Mouse (Mus musculus): ENCODE measurements at regions not wholly inside any gene's neighbourhood (a gene's known extent, or its start where the extent isn't known, plus 50 kb on each side); places are given as distances from the start of the nearest gene placed in this dataset.

- intact Hi-C loops (cut with DNase I): no loop called here
- no peak for DNase-seq
Measured at GRCm38 (mm10) chr9:31602707-31603106, 138.4 kb upstream of the Tmem45b start.

- intact Hi-C loops (cut with DNase I): no loop called here
- DNase-seq: peak in 1 of 2 experiments; percentile 25
Measured at GRCm38 (mm10) chr9:31595096-31595495, 130.8 kb upstream of the Tmem45b start.

- intact Hi-C loops (cut with DNase I): no loop called here
- DNase-seq: no peak
Measured at GRCm38 (mm10) chr9:31587671-31588070, 123.4 kb upstream of the Tmem45b start.

GRCm38 (mm10) chr9:31583983-31584382 is 119.7 kb upstream of the Tmem45b start:
- no peak for DNase-seq
- intact Hi-C loops (cut with DNase I): no loop called here

GRCm38 (mm10) chr9:31582947-31583346 is 118.7 kb upstream of the Tmem45b start:
- DNase-seq: no peak
- intact Hi-C loops (cut with DNase I): no loop called here

GRCm38 (mm10) chr9:31578506-31579173 is 114.4 kb upstream of the Tmem45b start:
- intact Hi-C loops (cut with DNase I): loop anchor here (5.0 kb wide), 1 partner anchor 334 kb away; the partner anchor contains the start of gene Barx2

GRCm38 (mm10) chr9:31577066-31577465 is 112.8 kb upstream of the Tmem45b start:
- no peak for DNase-seq
- intact Hi-C loops (cut with DNase I): loop anchor here (5.0 kb wide), 1 partner anchor 335 kb away; the partner anchor contains the start of gene Barx2

More at GRCm38 (mm10) chr9:31578506-31579173, 114.4 kb upstream of the Tmem45b start:
- peak; percentile 22 to 54 for DNase-seq

GRCm38 (mm10) chr9:31567029-31567428 is 102.8 kb upstream of the Tmem45b start:
- intact Hi-C loops (cut with DNase I): no loop called here
- no peak for DNase-seq

GRCm38 (mm10) chr9:31566257-31567007 is 102.2 kb upstream of the Tmem45b start:
- DNase-seq: peak; percentile 33 to 46
- intact Hi-C loops (cut with DNase I): no loop called here

- intact Hi-C loops (cut with DNase I): loop anchor here (5.0 kb wide), 1 partner anchor 242 kb away; no protein-coding TSS in a partner anchor
Measured at GRCm38 (mm10) chr9:31564996-31565773, 100.9 kb upstream of the Tmem45b start.

GRCm38 (mm10) chr9:31563541-31563940 is 99.3 kb upstream of the Tmem45b start:
- no peak for DNase-seq
- intact Hi-C loops (cut with DNase I): loop anchor here (5.0 kb wide), 1 partner anchor 244 kb away; no protein-coding TSS in a partner anchor

More at GRCm38 (mm10) chr9:31564996-31565773, 100.9 kb upstream of the Tmem45b start:
- peak; percentile 58 for DNase-seq

GRCm38 (mm10) chr9:31560226-31560556 is 95.9 kb upstream of the Tmem45b start:
- intact Hi-C loops (cut with DNase I): loop anchor here (5.0 kb wide), 1 partner anchor 247 kb away; no protein-coding TSS in a partner anchor
- no peak for DNase-seq

- DNase-seq: peak; percentile 49 to 61
- intact Hi-C loops (cut with DNase I): loop anchor here (2.0 to 5.0 kb wide), 4 partner anchors 248 to 603 kb away; partner anchors contain the start of gene Barx2
Measured at GRCm38 (mm10) chr9:31559506-31560225, 95.4 kb upstream of the Tmem45b start.

- intact Hi-C loops (cut with DNase I): no loop called here
- no peak for DNase-seq
Measured at GRCm38 (mm10) chr9:31543691-31544052, 79.4 kb upstream of the Tmem45b start.

GRCm38 (mm10) chr9:31542909-31543690 is 78.8 kb upstream of the Tmem45b start:
- DNase-seq: peak; percentile 38 to 65
- intact Hi-C loops (cut with DNase I): no loop called here

- no peak for DNase-seq
- intact Hi-C loops (cut with DNase I): no loop called here
Measured at GRCm38 (mm10) chr9:31541615-31542191, 77.4 kb upstream of the Tmem45b start.

GRCm38 (mm10) chr9:31538458-31539210 is 74.4 kb upstream of the Tmem45b start:
- intact Hi-C loops (cut with DNase I): no loop called here
- DNase-seq: no peak

GRCm38 (mm10) chr9:31529021-31529420 is 64.8 kb upstream of the Tmem45b start:
- DNase-seq: no peak
- intact Hi-C loops (cut with DNase I): no loop called here
